Mouse (Mus musculus): ENCODE data around the gene Umodl1. TPM values are rescaled to one million over a fixed set of nuclear protein-coding genes. Genes with fewer than 3 reads are reported as not detected.

Gene Umodl1
- not detected for total RNA-seq (2021)
- long read RNA-seq, experiment 1 = 0 reads
- long read RNA-seq, experiment 2 = 0 reads

DNA sequence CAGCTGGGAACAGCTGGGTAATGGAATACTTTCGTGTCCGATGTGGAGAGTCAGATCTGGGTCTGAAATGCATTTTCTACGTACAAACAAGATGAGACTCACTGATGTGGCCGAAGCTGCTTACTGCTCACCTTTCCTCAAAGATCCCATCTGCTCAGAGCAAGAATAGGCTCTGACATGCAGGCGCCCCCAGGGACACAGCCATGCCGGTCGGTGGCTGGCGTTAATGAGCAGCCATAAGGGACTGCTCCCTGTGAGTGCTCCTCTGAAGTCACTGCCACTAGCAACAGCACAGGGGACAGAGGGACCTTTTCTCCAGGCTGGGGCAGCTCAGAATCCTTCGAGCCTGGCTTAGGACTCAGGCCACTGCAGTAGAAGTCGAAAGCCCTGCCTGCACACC lies at the start of gene Umodl1:
Gene Umodl1, plus strand, starts transcription at position 301 of the 400 bp plus-strand sequence.
- DNase-seq = no peak

DNA sequence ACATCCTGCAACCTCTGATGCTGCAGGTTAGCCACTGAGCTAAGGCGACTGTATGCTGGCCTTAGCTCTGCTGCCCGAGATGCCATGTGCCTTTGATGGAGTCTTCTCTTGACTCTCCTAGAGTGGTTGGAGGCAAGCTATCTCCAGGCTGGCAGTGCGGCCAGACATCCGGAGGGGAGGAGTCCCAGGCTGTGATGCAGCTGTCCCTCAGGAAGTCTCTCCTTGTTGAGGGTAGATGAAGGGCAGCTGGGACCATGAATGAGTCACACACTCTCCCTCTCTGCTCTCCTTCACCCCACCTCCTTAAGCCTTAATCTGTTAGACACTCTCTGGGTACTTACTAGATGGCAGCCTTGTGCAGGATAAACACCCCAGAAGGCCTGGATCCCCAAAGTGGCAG lies 46.9 kb upstream of the Umodl1 start:
- no peak for DNase-seq

- no peak for DNase-seq
Observed at GRCm38 (mm10) chr17:30910866-30911731, 43.3 kb upstream of the Umodl1 start.

- DNase-seq = no peak
Observed at GRCm38 (mm10) chr17:30911732-30912088, 42.7 kb upstream of the Umodl1 start.

- DNase-seq = no peak
Observed at GRCm38 (mm10) chr17:30912536-30912935, 41.9 kb upstream of the Umodl1 start.

- DNase-seq = no peak
Observed at GRCm38 (mm10) chr17:30914264-30914663, 40.2 kb upstream of the Umodl1 start.

GRCm38 (mm10) chr17:30923566-30923965 lies 30.9 kb upstream of the Umodl1 start:
- DNase-seq = no peak

DNA sequence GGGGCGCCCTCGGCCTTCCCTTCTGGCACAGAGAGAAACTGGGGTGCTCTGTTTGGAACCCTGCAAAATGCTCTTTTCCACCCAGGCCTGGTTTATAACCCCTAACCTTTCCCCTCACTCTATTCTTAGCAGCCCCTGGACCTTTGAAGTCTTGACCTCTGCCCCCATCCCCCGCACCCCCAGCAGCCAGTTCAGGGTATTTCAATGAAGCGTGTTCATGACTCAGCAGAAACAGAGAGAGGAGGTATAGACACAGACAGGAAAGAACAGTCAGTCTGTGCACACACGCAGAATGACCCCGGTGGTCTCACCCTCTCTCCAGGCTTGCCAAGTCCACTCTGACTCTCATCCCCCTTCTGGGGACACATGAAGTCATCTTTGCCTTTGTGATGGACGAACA lies 23.6 kb upstream of the Umodl1 start:
- no peak for DNase-seq

DNA sequence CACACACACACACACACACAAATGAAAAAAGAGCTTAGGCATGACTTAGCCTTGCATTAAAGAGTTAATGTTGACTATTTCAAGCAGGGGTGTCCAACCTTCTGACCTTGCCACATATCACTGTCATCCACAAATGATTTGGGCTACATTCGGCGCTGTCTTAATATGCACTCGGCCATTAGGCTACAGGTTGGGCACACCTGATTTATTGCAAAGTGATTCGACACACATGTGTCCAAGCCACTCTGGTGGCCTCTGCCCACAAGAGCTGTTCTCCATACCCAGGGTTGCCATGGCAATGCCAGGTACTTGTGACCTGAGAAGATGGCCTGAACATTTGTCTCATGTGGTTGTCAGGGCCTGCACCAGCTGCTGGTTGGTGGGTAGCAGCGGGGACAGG lies 21.6 kb upstream of the Umodl1 start:
- DNase-seq = no peak

- no peak for DNase-seq
Observed at GRCm38 (mm10) chr17:30935301-30935700, 19.1 kb upstream of the Umodl1 start.

DNA sequence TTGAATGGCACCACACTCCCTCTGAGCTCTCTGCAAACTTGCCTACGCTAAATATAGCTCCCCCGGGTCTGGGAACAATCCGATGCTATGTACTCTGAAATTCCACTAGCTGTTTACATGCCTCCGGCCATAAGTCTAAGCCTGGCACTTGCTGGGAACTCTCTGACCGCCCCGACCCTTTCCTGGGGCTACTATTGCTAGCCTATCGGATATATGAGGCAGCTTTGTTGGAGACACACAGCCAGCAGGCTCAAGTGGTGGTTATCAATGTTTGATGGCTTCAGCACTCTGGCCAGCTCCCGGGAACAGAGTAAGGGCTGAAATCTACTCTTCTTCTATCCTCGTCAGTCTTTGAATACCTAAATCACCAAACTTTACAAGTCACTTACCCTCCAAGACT lies 15.9 kb upstream of the Umodl1 start:
- no peak for DNase-seq

GRCm38 (mm10) chr17:30948382-30948781 lies 6.1 kb upstream of the Umodl1 start:
- DNase-seq = no peak

- DNase-seq = no peak
Observed at GRCm38 (mm10) chr17:30950780-30951179, 3.7 kb upstream of the Umodl1 start.

GRCm38 (mm10) chr17:30951600-30951999 lies 2.8 kb upstream of the Umodl1 start:
- no peak for DNase-seq

DNA sequence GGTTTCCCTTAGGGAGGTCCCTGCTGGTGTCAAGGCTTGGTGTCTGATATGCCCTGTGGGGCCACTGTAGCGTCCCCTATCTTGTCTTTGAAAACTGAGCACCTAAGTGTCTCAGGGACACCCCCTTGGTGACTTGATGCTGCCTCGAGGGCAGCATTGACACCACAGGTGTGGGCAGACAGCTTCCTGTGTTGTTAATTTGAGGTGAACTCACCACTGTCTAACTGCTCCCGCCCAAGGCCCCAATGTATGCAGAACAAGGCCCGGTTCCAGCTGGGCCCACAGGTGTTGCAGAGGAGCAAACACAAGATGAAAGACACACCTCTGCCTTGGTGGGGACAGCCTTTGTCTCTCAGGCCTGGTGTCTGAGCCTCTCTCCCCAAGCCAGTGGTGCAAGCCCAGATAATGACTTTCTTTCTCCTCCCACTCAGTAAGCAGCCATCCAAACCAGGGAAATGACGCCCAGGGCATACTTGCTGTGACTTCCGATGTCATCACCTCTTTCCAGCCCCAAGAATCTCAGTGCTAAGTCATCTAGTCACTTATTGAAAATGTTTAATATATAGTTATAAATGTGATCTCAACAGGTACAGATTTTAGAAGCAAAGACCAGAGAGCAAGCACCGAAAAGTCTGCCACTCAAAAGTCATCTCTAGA lies 7.6 kb downstream of the Umodl1 start:
- DNase-seq = no peak

- no peak for DNase-seq
Observed at GRCm38 (mm10) chr17:30962880-30963279, 8.4 kb downstream of the Umodl1 start.

DNA sequence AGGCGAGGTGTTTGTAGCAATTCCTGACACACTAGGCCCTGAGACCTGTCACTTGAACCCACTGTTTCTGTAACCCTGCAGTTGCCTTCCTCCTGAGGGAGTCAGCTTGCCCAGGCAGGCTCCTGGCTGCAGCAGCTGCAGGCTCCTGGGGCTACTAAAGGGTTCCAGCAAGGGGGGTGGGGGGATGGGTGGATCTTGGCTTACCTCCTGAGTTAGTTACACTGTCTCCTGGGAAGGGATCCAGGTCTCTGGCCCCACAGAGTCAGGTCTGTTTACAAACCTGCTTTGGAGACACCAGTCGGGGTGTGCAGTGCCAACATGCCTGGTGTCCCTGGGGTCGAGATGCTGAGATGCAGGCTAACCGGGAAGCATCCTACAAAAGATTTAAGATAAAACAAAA lies 15.5 kb downstream of the Umodl1 start:
- DNase-seq = peak; percentile 69

DNA sequence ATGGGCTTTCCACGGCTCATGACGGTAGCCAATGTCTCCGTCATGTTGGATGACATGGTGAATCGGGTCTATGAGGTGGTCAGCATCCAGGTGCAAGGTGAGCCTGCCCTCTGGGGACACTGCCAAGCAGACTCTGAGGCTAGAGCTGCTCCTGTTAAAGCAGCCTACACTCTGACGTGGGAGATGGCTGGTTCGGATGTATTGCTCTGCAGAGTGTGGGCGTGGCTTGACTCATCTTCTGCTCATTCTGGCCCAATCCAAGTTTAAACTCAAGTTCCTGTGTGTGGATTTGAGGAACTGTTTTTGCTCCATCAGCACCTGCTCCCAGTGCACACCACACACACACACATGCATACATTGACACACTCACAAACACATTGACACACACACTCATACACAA lies 17.4 kb downstream of the Umodl1 start:
- no peak for DNase-seq

DNA sequence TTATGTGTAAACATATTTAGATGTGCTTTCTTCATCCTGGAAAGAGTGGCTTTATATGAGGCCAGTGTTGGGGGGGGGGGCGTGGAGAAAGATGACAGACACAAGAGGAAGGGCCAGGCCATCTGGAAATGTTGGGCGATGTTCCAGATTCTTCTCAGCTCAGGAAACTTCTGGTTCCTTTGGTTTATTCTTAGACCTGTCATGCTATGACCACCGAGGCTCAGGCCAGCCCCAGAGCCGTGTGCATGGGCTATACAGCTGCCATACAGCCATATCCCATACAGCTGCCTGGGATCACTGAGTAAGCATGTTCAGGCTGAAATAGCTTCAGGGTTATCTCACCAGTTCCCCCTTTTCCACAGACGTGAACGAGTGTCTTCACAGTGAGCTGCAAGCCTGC lies 18.9 kb downstream of the Umodl1 start:
- DNase-seq = peak; percentile 14

GRCm38 (mm10) chr17:30977290-30977689 lies 22.9 kb downstream of the Umodl1 start:
- DNase-seq = no peak

GRCm38 (mm10) chr17:30978556-30978955 lies 24.1 kb downstream of the Umodl1 start:
- DNase-seq = no peak

GRCm38 (mm10) chr17:30983521-30983920 lies 29.1 kb downstream of the Umodl1 start:
- no peak for DNase-seq

GRCm38 (mm10) chr17:30990254-30990653 lies 35.8 kb downstream of the Umodl1 start:
- DNase-seq = no peak

DNA sequence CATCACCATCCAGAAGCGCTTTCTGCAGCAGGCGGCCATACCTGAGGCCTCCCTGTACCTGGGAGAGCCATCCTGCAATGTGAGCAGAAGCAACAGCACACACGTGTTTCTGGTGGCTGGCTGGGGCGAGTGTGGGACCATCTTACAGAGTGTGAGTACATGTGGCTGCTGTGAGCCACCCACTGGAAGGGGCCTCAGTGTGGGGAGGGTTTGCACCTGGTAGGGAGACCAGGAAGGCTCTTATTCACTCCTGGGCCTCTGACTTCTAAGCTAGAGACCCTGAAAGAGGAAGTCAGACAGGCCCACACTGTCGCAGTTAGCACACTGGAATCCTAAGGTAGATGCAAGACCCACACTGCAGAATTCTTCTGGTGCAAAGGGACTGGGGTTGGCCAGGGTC lies 41.9 kb downstream of the Umodl1 start:
- no peak for DNase-seq
